ENCODE assay signal across 17 mouse cellular contexts in genomic region chr11:112071571-112071970, GRCm38 (mm10).
DNase-seq lines count a peak whose midpoint lies in the region; ATAC-seq and TF ChIP-seq lines count a peak whose summit lies in the region.
"Had no signal": no experiment of that assay in that cellular context is flagged by ENCODE, and none has a peak within 500 bp of the region (broad histone marks: within the 10 kb centered on the region; RNA-seq: fewer than 3 reads in every experiment).

No protein-coding gene starts in this region.

- no peaks in the 10 kb centered on the region for H3K27me3 ChIP-seq in lung, postnatal 0 days (replicated peaks; ENCODE audit: insufficient read depth, low read length)
- H3K27me3 ChIP-seq in intestine, postnatal 0 days (replicated peaks; ENCODE audit: control insufficient read depth, insufficient read depth, low read length) = no peaks in the 10 kb centered on the region
- H3K27me3 ChIP-seq in midbrain, embryonic 14.5 days (ENCODE audit: control insufficient read depth, insufficient read depth, low read length) = no peaks in the 10 kb centered on the region
- H3K27me3 ChIP-seq: forebrain, embryonic 13.5 days; heart, embryonic 13.5 days; limb, embryonic 15.5 days had no signal

- no peaks in the 10 kb centered on the region for H3K4me1 ChIP-seq in lung, postnatal 0 days (ENCODE audit: insufficient read depth, low read depth, low read length)
- H3K4me1 ChIP-seq in lung, adult 2 months (ENCODE audit: control insufficient read depth, insufficient read depth, low read length) = no peaks in the 10 kb centered on the region
- no peaks in the 10 kb centered on the region for H3K4me1 ChIP-seq in intestine, postnatal 0 days (replicated peaks; ENCODE audit: control insufficient read depth, insufficient read depth, low read length)
- H3K4me1 ChIP-seq in midbrain, embryonic 14.5 days (ENCODE audit: control insufficient read depth, insufficient read depth, low read length) = no peaks in the 10 kb centered on the region
- H3K4me1 ChIP-seq: forebrain, embryonic 13.5 days; heart, embryonic 13.5 days; limb, embryonic 15.5 days had no signal

- TF ChIP-seq CTCF in lung, postnatal 0 days (IDR thresholded peaks at IDR 0.05) = no peak
- no peak for TF ChIP-seq CTCF in lung, adult 2 months (IDR thresholded peaks at IDR 0.05; ENCODE audit: insufficient read depth, low read length)
- no peak for TF ChIP-seq CTCF in intestine, postnatal 0 days (IDR thresholded peaks at IDR 0.05; ENCODE audit: low read depth)

- no peaks in the 10 kb centered on the region for H3K36me3 ChIP-seq in lung, postnatal 0 days (ENCODE audit: insufficient read depth, low read length)
- H3K36me3 ChIP-seq in intestine, postnatal 0 days (ENCODE audit: control insufficient read depth, insufficient read depth) = no peaks in the 10 kb centered on the region
- H3K36me3 ChIP-seq in midbrain, embryonic 14.5 days (ENCODE audit: control insufficient read depth, insufficient read depth, low read length) = no peaks in the 10 kb centered on the region
- H3K36me3 ChIP-seq: heart, embryonic 13.5 days; limb, embryonic 15.5 days had no signal

- no peak for TF ChIP-seq POLR2A in lung, adult 2 months (IDR thresholded peaks at IDR 0.05; ENCODE audit: borderline replicate concordance, extremely low read depth, low read depth, low read length)

- no peak overlapping the region for H3K4me2 ChIP-seq in lung, postnatal 0 days (replicated peaks; ENCODE audit: low read depth, low read length)
- no peak overlapping the region for H3K4me2 ChIP-seq in intestine, postnatal 0 days (replicated peaks; ENCODE audit: low read depth)
- no peak overlapping the region for H3K4me2 ChIP-seq in midbrain, embryonic 14.5 days (ENCODE audit: low read length)
- H3K4me2 ChIP-seq: forebrain, embryonic 13.5 days; heart, embryonic 13.5 days; limb, embryonic 15.5 days had no signal

- DNase-seq in lung, postnatal 0 days (ENCODE audit: low spot score) = peak; percentile 15
- DNase-seq in lung, adult 2 months = no peak
- peak; percentile 69 for DNase-seq in brain, adult 2 months (ENCODE audit: low read depth, low spot score)
- peak; percentile 8 to 33 for DNase-seq in layer of hippocampus, postnatal 36 days
- peak; percentile 25 for DNase-seq in right cerebral cortex, postnatal 25 days
- DNase-seq in midbrain, embryonic 14.5 days = no peak
- DNase-seq: adrenal gland, postnatal 25 days; cerebellum, postnatal 14 days; heart, postnatal 4 days; liver, postnatal 0 days; thymus, postnatal 4 days had no signal

- H3K4me3 ChIP-seq in lung, postnatal 0 days (ENCODE audit: low read depth, low read length) = no peak overlapping the region
- no peak overlapping the region for H3K4me3 ChIP-seq in lung, adult 2 months (replicated peaks; ENCODE audit: extremely low read depth, low read depth, low read length)
- no peak overlapping the region for H3K4me3 ChIP-seq in intestine, postnatal 0 days (ENCODE audit: low read depth, low read length)
- H3K4me3 ChIP-seq in midbrain, embryonic 14.5 days (replicated peaks; ENCODE audit: low read depth, low read length) = no peak overlapping the region
- H3K4me3 ChIP-seq: forebrain, embryonic 13.5 days; heart, embryonic 13.5 days; limb, embryonic 15.5 days had no signal

- H3K9me3 ChIP-seq in lung, postnatal 0 days (ENCODE audit: low read length) = no peaks in the 10 kb centered on the region
- no peaks in the 10 kb centered on the region for H3K9me3 ChIP-seq in intestine, postnatal 0 days (ENCODE audit: control insufficient read depth)
- no peaks in the 10 kb centered on the region for H3K9me3 ChIP-seq in midbrain, embryonic 14.5 days (ENCODE audit: control insufficient read depth, low read length)
- H3K9me3 ChIP-seq: forebrain, embryonic 13.5 days; limb, embryonic 15.5 days had no signal

- H3K9ac ChIP-seq in lung, postnatal 0 days (replicated peaks; ENCODE audit: low read depth) = no peak overlapping the region
- no peak overlapping the region for H3K9ac ChIP-seq in intestine, postnatal 0 days (ENCODE audit: low read depth, low read length)
- no peak overlapping the region for H3K9ac ChIP-seq in midbrain, embryonic 14.5 days (replicated peaks; ENCODE audit: low read length)
- H3K9ac ChIP-seq: forebrain, embryonic 13.5 days; heart, embryonic 13.5 days; limb, embryonic 15.5 days; liver, postnatal 0 days had no signal

- ATAC-seq in lung, postnatal 0 days = no peak
- ATAC-seq in intestine, postnatal 0 days = no peak
- ATAC-seq in midbrain, embryonic 14.5 days (ENCODE audit: low FRiP score, low TSS enrichment) = no peak
- ATAC-seq: CD4-positive, CD25-positive, alpha-beta regulatory T cell, adult 4 months; forebrain, embryonic 13.5 days; liver, postnatal 0 days; midbrain, embryonic 16.5 days had no signal

- H3K27ac ChIP-seq in lung, postnatal 0 days (ENCODE audit: low read length) = no peak overlapping the region
- H3K27ac ChIP-seq in intestine, postnatal 0 days (ENCODE audit: low read depth, low read length) = no peak overlapping the region
- no peak overlapping the region for H3K27ac ChIP-seq in midbrain, embryonic 14.5 days (replicated peaks; ENCODE audit: low read depth, low read length)
- H3K27ac ChIP-seq: forebrain, embryonic 13.5 days; heart, embryonic 13.5 days; limb, embryonic 15.5 days had no signal

- WGBS in lung, postnatal 0 days = 69% methylated on average over 7 of the region's 7 CpGs
- WGBS in lung, adult 2 months = 64% methylated on average over 7 of the region's 7 CpGs
- WGBS in intestine, postnatal 0 days = 86% methylated on average over 7 of the region's 7 CpGs
- 83% methylated on average over 7 of the region's 7 CpGs for WGBS in midbrain, embryonic 14.5 days

- TF ChIP-seq EP300 in lung, postnatal 0 days (IDR thresholded peaks at IDR 0.05) = no peak

Comparison
In these comparisons a context has a peak if more than half of its experiments do, and no peak if none do; other contexts are left out.
1. DNase-seq: peak in lung, postnatal 0 days (single experiment), brain, adult 2 months (single experiment), layer of hippocampus, postnatal 36 days (2 of 2) and right cerebral cortex, postnatal 25 days (single experiment); none in lung, adult 2 months (single experiment) and midbrain, embryonic 14.5 days (single experiment).